Mouse (Mus musculus): ENCODE measurements around the gene Bcat2.
"Not testable (repeated sequence)": the region's sequence is repeated elsewhere in the genome, so short reads cannot be mapped to it uniquely, and the experiment has no call there.

Bcat2 gene

GRCm38 (mm10) chr7:45570103-45570741, at the start of gene Bcat2:
TSS of gene Bcat2 (plus strand) at chr7:45570153.
- peak; percentile 22 for DNase-seq (ENCODE audit: low spot score)

DNA sequence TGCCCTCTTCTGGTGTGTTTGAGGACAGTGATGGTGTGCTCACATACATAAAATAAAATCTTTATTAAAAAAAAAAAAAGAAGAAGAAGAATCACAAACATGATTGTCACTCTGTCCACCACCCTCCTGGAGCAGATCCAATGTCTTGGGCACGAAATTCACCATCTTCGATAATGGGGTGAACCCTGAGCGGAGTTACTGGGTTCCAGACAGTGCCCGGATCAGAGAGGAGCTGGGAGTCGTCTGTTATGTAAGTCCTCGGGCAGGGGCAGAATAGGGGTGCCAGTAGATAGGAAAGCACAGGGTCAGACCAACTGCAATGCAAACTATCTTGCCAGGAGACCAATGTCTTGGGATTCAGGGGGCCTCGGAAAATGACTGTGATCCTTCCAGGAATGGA, 49.3 kb upstream of the Bcat2 start:
- no peak for DNase-seq (ENCODE audit: low spot score)

DNA sequence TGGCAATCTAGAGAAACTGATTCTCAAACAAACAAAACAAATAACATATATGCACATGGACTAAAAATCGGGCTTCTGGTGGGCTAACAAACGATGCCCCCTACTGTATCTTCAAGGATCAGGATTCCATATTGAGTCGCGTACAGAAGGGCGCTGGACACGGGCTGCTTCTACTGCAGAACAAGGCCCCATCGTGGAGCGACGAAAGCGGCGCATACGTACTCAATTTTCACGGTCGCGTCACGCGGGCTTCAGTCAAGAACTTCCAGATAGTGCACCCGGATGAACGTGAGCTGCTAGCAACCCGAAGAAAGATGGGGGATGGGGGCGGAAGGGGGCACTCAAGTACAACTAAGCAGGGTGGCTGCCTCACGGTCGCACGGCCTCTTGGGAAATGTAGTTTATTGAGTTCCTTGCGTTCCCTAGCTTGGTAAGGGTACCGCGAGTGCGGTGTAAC, 48.2 kb upstream of the Bcat2 start:
- peak; percentile 78 for DNase-seq (ENCODE audit: low spot score)

- no peak for DNase-seq (ENCODE audit: low spot score)
Observed at GRCm38 (mm10) chr7:45522194-45522752, 47.7 kb upstream of the Bcat2 start.

- DNase-seq (ENCODE audit: low spot score), result no peak
Observed at GRCm38 (mm10) chr7:45522957-45523676, 46.8 kb upstream of the Bcat2 start.

DNA sequence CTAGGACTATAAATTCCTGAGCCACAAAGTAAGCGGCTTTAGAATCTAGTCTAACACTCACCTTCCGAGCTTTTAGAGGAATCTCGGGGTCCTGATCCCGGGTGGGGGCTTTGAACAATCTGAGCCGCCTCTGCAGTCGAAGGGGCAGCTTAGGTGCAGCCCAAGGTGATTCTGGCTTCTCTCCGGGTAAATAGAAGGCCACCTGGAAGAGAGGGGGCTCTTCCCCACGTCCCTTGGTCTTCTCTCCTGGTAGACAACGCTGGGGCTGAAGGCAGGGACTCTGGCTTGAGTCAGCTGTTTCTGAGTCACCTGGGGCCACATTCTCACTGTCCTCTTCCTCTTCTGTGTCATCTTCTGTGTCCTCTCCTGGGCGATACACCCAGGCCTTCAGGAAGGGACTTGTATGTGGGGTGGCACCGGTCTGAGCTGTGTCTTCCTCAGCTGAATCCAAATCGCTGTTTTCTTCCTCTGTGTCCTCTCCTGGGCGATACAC, 46.2 kb upstream of the Bcat2 start:
- no peak for DNase-seq (ENCODE audit: low spot score)

DNA sequence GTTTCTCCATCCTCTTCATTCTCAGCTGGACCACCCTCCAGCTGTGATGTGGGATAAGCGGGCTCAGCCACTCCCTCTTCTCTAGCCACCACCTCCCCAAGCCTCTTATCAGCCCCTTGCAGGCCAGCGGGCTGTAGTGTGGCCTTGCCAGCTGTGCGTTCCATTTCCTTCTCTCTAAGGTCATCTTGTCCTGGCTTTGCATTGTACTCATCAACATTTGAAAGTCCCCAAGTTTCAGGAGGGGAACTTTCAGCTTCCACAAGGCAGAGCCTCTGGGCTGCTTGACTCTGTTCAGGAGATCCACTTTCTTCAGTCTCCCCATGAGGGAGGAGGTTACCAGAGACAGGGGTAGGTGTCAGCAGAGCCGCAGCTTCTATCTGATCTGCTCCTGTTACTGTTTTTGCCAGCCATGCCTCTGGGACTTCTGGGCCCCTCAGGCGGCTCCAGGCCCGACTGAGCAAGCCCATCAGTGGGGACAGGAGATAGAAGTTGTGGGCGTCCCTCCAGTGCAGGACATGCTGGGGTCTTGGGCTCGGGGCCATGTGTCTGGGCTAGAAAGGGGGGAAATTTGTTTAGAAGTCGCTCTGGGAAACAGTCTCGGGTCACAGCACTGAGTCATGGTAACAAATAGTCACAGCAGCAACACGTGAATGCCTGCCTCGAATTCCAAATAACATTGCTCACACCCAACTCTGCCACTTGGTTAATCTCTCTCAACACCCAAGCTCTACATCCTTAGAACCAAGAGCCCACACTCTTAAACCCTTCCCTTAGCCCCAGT, 44.9 kb upstream of the Bcat2 start:
- no peak for DNase-seq (ENCODE audit: low spot score)

- DNase-seq (ENCODE audit: low spot score), result peak; percentile 87
Observed at GRCm38 (mm10) chr7:45525809-45526473, 44.0 kb upstream of the Bcat2 start, which contains the start of the genes Ppp1r15a and Plekha4. TSS of gene Ppp1r15a (minus strand) at chr7:45526268. TSS of gene Plekha4 (plus strand) at chr7:45526330.

GRCm38 (mm10) chr7:45526474-45527120, 43.4 kb upstream of the Bcat2 start:
- DNase-seq (ENCODE audit: low spot score), result no peak

- not testable (repeated sequence) for DNase-seq (ENCODE audit: low spot score)
Observed at GRCm38 (mm10) chr7:45527169-45527568, 42.8 kb upstream of the Bcat2 start.

- no peak for DNase-seq (ENCODE audit: low spot score)
Observed at GRCm38 (mm10) chr7:45529461-45529860, 40.5 kb upstream of the Bcat2 start.

- no peak for DNase-seq (ENCODE audit: low spot score)
Observed at GRCm38 (mm10) chr7:45530643-45531042, 39.3 kb upstream of the Bcat2 start.

- DNase-seq (ENCODE audit: low spot score), result no peak
Observed at GRCm38 (mm10) chr7:45535676-45536075, 34.3 kb upstream of the Bcat2 start.

DNA sequence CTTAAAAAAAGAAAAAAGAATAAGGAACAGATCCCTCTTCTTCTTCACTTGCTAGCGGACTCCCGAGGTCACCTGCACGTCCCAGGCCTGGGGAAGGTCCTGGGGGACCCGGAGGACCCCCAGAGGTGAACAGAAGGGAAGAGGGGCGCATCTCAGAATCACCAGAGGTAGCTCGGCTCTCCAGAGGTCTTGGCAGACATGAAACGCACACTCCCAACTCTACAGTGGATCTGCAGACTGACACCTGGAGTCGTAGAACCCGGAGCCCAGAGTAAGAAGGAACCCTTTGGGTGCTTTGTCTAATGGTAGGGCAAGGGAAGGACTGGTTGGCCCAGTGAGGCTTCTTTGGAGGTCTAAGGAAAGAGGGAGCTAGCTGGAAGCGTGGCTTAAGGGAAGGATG, 32.4 kb upstream of the Bcat2 start:
- no peak for DNase-seq (ENCODE audit: low spot score)

- DNase-seq (ENCODE audit: low spot score), result no peak
Observed at GRCm38 (mm10) chr7:45538163-45539041, 31.6 kb upstream of the Bcat2 start.

DNA sequence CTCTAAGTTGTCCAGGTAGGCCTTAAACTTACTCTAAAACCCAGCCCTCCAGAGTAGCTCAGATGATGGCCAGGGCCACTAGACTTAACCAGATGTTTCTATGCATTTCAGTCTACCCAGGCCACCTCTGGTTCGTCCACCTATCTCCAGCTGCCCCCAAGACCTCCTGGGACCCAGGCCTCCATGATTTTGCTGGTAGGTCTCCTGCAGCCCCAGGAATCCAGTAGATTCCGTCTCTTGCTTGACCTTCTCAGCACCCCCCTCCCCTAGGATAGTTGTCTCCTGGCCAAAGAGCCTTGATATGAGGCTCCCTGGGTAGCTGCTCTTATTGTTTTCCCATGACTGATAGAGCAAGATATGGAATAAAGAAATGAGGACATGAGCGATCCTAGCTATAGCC, 30.9 kb upstream of the Bcat2 start:
- DNase-seq (ENCODE audit: low spot score), result no peak

- DNase-seq (ENCODE audit: low spot score), result no peak
Observed at GRCm38 (mm10) chr7:45540213-45540612, 29.7 kb upstream of the Bcat2 start.

DNA sequence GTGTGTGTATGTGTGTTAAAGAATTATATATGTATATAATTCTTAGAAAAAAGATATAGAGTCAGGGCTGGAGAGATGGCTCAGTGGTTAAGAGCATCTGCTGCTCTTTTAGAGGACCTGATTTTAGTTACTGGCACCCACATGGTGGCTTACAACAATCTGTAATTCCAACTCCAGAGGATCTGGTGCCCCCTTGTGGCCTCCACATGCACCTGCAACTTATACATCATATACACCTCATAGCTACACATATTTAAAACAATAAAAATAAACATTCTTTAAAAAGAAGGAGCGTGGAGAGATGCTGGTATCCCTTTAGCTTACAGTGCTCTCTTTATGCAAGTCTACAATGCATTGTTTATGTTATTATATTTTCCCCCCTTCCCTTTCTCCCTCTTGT, 25.4 kb upstream of the Bcat2 start:
- DNase-seq (ENCODE audit: low spot score), result no peak

DNA sequence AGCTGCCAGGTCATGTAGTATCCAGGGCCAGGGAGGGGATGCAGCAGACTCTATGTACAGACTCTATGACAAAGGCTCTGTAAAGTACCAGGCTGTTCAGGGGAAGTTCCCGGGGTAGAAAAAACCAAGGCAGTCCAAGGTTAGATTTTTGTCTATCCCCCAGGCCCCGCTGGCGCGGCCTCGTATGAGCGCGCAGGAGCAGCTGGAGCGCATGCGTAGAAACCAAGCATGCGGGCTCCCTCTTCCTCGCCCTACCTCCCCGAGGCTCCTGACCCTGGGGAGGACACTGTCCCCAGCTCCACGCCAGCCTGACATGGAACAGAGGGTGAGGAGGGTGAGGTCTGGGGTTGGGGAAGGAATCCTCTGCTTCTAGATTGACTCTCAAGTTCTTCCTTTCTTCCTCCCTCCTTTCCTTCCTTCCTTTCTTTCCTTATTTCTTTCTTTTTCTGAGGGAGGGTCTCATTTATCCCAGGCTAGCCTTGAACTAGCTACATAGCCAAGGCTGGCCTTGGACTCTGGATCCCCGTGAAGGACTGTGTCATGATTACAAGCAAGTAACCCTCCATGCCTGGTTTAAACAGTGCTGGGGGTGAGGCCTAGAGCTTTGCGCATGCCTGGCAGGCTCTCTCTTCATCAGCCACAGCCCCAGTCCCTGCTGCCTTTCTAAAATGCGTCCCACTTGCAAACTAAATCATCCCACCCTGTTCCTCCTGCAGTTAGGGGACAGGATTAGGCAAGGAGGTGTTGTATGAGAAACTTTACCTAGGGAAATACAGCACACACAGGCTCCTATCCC, 20.1 kb upstream of the Bcat2 start:
- no peak for DNase-seq (ENCODE audit: low spot score)
